Mouse (Mus musculus) v-Abl transformed pro-B cells (cell line): ENCODE data around the gene Dnaic1.

ENCODE experiments used
- in situ Hi-C, 2 experiments: fragments of 400-800 bp; cut with MboI; formaldehyde crosslinking; loops; one replicate each; pipeline ENCODE4 v1.15.1; 2025; ENCODE audit not compliant: unreplicated experiment in 2 of 2

Dnaic1 gene

GRCm38 (mm10) chr4:41658566-41659384 is 89.2 kb downstream of the Dnaic1 start:
- in situ Hi-C loops: no loop called here

DNA sequence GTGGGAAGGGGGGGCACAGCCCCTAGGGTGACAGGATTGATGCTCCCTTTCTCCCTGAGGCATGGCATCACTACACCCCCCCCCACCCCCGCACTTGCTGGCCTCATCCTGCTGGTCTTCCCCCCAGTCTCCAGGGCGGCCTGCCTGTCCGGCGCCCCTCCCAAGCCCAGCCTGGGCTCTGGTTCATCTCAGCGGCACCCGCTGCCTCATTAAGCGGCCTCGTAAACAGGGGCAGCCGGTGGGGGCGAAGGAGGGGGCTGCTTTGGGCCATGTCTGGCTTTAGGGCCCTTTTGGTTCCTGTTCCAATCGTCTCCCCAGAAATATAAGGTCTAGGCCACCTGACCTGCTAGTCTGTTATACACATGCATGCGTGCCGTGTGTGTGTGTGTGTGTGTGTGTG is 90.0 kb downstream of the Dnaic1 start:
- in situ Hi-C loops: no loop called here

DNA sequence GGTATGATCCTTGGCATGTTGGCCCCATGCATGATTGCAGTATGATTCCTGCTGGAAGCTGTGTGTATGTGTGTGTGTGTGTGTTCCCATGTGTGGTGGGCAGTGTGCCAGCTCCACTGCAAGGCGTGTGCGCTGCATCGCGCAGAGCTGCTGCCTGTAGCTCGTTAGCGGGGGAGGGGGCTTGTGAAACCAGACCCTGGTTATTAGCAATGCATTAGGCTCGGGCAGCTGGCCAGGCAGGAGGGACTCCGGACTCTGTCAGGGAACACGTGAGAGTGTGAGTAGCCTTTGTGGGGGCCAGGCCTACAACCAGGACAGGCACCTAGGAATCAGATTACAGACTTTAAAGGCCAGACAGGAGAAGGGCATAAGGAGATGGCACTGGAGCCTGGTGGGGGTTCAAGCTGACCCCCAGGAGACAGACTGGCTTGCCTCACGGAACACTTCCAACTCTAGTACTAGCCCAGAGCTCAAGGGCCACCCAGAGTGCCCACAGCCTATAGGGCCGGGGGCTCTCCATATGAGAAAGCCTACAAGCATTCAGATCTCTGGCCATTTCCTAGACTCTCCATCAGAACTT is 91.4 kb downstream of the Dnaic1 start:
- in situ Hi-C loops: no loop called here

- in situ Hi-C loops: no loop called here
Observed at GRCm38 (mm10) chr4:41662723-41663122, 93.1 kb downstream of the Dnaic1 start.

GRCm38 (mm10) chr4:41663614-41664013 is 94.0 kb downstream of the Dnaic1 start:
- in situ Hi-C loops: no loop called here

DNA sequence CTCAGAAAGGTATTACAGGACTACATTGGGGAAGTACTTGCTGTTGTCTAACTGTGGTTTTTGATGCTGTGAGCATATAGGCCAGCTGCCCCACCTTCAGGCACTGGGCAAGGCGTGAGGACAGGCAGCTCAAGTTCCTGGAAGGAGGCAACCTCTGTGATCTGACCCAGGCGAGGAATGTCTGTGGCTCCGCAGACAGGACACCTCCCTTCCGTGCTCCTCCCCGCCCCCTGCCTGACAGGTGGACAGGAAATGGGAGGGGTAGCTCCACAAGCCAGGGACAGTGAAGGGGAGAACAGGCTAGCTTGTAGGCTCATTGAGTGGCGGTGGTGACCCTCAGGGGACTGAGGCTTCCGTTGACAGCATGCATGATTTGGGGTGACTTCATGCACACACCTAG is 95.0 kb downstream of the Dnaic1 start:
- in situ Hi-C loops: no loop called here

DNA sequence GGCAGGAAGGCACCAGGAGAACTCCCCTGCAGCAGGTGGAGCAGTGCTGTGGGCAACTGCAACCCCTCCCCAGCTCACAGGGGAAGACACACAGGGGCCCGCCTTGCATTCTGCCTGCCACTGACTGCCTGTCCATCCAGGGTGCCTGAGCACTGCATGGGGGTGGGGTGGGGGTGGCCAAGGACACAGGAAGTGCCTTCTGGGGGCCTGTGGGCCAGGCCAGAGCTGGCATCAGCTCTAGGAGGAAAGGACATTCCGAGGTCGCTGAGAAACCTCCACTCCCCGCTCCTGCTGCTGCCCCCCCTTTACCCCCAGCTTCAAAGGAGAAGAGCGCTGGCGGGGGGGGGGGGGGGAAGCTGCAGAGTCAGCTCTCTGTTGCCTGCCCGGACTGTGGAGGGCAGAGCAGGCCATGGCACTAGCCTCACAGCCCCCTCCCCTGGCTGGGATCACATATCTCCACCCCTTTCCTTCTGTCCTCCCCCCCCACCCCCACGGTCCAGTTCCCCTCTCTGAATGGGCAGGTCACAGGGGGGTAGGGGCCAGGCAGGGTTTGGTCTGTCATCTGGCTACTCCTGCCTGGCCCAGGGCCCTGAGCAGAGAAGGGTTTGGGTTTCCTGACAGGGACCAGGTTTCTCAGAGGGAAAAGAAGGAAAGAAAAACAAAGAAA is 95.6 kb downstream of the Dnaic1 start:
- in situ Hi-C loops: no loop called here

GRCm38 (mm10) chr4:41666646-41667045 is 97.1 kb downstream of the Dnaic1 start:
- in situ Hi-C loops: no loop called here

- in situ Hi-C loops: no loop called here
Observed at GRCm38 (mm10) chr4:41670836-41671235, 101.3 kb downstream of the Dnaic1 start.

DNA sequence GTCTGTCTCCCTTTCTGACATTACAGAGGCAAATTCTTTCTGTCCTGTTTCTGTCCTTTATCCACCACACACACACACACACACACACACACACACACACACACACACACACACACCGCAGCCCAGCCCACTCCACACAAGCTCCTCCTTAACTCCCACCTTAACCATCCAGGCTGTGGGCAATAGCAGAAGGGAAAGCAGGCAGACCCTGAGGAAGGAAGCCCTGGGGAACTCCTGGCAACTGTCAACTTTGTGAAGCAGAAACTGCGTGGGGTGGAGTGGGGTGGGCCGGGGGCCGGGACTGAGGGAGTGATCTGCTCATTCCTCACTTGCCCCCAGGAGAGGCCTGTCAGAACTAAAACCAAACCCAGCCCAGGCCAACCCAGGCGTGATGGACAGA is 101.9 kb downstream of the Dnaic1 start:
- in situ Hi-C loops: no loop called here

- in situ Hi-C loops: no loop called here
Observed at GRCm38 (mm10) chr4:41671963-41672480, 102.4 kb downstream of the Dnaic1 start.

DNA sequence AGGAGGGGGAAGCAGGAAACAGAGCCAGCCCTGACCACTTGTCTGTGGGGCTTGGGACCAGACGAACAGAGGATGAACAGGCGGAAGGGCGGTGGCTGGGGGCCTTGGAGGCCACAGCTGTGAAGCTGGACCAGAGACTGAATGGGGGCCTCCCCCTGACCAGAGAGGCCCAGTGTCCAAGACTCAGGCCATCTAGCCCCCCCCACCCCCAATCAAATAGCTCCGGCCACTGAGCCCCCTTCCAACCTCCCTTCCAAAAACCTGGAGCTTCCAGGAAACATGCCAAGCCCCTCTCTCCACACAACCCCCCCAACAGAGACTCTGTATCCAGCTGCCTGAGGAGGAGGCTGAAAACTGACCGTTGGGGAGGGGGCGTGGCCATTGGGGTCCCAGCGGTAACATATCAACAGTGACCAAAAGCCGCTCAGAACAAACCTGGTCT is 103.0 kb downstream of the Dnaic1 start:
- in situ Hi-C loops: no loop called here

- in situ Hi-C loops: no loop called here
Observed at GRCm38 (mm10) chr4:41673186-41673585, 103.6 kb downstream of the Dnaic1 start.

DNA sequence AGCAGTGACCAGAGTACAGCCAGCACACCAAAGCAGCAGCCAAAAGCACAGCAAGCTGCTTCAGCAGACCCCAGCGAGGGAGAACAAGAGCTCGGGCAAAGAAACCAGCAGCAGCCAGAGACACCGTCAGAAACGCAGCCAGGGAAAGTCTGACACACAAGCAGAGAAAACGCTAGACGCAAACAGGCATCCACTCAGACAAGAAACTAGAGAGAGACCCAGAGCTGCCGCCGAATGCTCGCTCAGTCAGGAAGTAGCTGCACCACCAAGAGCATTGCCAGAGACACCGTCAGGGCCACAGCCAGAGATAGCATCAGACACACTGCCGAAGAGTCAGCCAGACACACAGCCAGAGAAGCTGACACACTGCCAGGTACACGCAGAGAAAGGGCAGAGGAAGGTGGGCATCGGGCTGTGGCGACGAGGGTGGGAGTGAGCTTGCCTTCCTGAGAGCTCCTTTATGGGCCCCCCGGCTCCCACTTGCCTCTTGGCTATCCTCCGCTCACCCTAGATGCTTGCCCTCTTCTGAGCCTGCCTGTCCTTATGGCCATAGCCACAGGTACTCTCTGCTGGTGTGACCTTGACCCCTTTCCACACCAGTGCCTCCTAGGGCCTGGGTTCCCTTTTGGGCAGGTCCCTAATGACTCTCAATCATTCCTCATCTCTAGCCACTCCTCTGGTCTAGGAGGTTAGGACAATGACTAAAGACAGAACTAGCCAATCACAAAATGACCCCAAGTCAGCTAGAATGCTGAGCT is 106.9 kb downstream of the Dnaic1 start:
- in situ Hi-C loops: no loop called here

DNA sequence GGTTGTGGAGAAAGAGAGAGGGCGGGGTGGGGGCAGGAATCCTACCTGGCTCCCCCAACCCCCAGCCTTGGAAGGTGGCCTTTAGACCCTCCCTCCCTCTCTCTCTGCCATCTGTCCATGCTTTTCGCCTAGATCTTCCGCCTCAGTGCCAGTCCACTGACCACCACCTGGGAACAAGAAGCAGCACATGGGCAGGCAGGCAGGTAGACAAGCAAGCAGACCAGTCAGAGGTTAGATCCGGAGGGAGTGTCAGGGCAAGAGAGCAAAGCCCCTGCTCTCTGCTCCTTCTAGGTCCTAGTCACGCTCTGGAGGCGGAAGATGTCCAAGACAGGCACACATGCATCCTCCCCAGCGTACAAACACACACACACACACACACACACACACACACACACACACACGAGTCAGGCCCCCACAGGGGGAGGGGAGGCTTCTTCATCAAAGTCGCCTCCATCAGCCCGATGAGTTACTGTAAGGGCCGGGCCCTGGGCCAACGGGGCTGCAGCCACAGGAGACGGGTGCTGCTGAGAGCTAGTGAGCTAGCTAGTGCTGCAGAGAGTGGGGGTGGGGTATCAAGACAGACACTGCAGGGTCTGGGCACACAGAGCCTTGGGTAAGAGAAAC is 107.5 kb downstream of the Dnaic1 start:
- in situ Hi-C loops: no loop called here

- in situ Hi-C loops: no loop called here
Observed at GRCm38 (mm10) chr4:41678863-41679262, 109.3 kb downstream of the Dnaic1 start.

DNA sequence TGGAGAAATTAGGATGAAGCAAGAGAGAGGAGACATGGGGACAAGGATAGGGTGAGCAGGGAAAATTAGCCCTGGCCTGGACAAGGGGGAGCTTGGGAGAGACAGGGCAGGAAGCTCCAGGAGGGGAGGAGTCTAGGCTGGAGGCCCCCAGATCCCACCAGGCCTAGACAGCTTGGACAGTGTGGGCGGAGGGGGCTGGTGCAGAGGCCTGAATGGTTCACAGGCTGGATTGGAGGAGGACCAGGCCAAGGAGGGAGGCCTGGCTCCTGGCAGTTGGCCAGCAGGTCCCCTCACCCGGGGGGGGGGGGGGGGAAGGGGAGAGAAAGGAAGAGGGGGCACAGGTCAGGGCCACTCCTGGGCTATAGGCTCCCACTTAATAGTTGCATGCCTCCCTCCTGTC is 109.7 kb downstream of the Dnaic1 start:
- in situ Hi-C loops: no loop called here

DNA sequence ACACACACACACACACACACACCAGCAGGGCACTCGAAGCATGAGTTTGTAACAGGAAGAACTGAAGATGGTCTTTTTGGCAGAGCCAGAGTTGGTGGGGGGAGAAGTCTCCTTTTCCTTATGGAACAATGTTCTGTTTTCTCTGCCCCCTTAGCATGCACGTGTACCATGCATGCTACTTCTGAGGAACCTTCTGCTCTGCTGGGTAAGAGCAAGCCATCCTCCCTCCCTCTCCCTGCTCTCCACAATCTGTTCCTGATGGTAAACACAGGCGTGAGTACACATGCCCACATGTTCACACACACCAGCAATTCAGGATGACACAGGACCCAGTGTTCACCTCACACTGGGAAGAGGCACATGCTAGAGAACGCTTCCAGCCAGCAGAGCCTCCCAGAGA is 111.6 kb downstream of the Dnaic1 start:
- in situ Hi-C loops: no loop called here

- in situ Hi-C loops: no loop called here
Observed at GRCm38 (mm10) chr4:41681947-41682346, 112.4 kb downstream of the Dnaic1 start.

GRCm38 (mm10) chr4:41682789-41683188 is 113.2 kb downstream of the Dnaic1 start:
- in situ Hi-C loops: no loop called here
